ENCODE assay signal across 5 mouse cellular contexts in the genomic region with DNA sequence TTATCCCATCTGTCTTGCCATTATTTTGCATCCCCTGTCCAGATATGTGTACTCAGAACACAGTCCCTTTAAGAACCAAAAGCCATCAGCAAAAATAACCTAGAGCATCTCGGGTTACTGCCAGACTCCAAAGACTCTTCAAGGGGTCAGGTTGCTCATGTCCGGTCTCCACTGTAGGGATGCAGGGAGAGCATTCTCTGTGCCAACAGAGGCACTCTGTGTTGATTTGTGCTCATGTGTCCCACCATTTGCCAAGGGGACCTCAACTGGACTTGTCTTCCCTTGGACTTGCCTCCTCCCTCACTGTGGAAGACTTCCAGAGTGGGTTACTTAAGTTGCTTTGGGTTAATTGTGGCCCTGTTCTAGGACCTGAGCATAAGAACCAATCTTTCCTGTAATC.
"Had no signal": no experiment of that assay in that cellular context is flagged by ENCODE, and none has a peak within 500 bp of the region (broad histone marks: within the 10 kb centered on the region; RNA-seq: fewer than 3 reads in every experiment).

No protein-coding gene starts in this region.

- DNase-seq: kidney, postnatal 14 days; left cerebral cortex, postnatal 4 days; lung, adult 18-20 months; right cerebral cortex, postnatal 14 days; thymus, postnatal 36 days had no signal
